Mouse (Mus musculus): Measurements from ENCODE around the gene Prkg1. TPM values are rescaled to one million over a fixed set of nuclear protein-coding genes. Genes with fewer than 3 reads are reported as not detected.

Prkg1 gene
- total RNA-seq, 2 experiments from 2014 or later, result 17.8 to 25.1 TPM

- DNase-seq (ENCODE audit: extremely low spot score in 1 of 2, low spot score in 1 of 2), result no peak
Observed at GRCm38 (mm10) chr19:30942369-30942992, 822.4 kb downstream of the Prkg1 start.

- DNase-seq (ENCODE audit: extremely low spot score in 1 of 2, low spot score in 1 of 2), result no peak
Observed at GRCm38 (mm10) chr19:30938058-30938457, 826.8 kb downstream of the Prkg1 start.

GRCm38 (mm10) chr19:30931469-30932192 is 833.2 kb downstream of the Prkg1 start:
- DNase-seq (ENCODE audit: extremely low spot score in 1 of 2, low spot score in 1 of 2), result no peak

DNA sequence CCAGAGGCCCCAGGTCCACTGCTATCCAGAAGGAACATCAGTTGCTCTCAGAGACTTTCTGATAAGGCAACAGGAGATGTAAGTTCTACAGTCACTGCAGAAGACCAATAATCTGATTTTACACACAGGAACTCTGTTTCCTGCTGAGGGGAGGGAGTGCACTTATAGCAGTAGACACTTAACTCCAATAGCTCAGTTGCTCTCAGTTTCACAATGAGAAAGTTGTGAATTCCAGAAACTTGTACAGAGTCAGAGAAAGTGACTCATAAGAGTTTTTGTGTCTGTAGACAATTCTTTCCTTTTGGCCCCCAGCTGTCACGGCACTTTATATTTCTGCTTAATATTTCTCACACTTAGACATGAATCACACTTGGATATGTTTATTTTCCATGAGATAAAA is 840.8 kb downstream of the Prkg1 start:
- DNase-seq (ENCODE audit: extremely low spot score in 1 of 2, low spot score in 1 of 2), result no peak

DNA sequence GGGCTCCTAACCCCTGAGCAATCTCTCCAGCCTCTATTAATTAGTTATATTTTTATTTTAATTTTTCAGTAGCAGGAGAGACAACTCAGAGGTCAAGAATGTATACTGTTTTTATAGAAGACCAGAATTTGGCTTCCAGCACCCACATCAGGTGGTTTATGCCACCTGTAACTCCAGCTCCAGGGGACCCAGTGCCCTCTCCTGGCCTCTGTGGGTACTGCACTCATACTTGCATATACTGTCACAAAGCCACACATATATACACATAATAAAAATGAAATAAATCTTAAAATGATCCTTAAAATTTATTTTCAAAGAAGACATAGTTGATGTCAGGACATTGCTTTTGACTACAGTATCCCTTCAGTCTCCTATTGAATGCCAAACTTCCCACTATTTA is 862.5 kb downstream of the Prkg1 start:
- no peak for DNase-seq (ENCODE audit: extremely low spot score in 1 of 2, low spot score in 1 of 2)

DNA sequence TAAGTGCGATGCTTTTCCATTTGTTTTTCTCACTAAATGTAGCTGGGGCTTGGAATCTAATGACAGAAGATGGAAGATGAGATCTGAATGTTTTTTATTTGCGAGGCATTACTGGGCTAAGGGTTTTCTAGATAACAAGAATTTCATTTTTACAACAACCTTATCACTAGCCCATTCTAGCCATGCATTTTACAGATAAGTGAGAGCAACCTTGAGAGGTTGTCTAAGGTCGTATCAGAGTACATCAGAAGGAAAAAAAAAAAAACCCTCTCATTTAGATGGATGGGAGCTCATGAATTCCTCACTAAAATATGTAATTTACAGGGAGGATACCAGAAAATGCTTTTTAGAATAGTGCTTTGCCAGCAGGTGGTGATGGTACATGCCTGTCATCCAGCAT is 863.8 kb downstream of the Prkg1 start:
- DNase-seq (ENCODE audit: extremely low spot score in 1 of 2, low spot score in 1 of 2), result no peak

DNA sequence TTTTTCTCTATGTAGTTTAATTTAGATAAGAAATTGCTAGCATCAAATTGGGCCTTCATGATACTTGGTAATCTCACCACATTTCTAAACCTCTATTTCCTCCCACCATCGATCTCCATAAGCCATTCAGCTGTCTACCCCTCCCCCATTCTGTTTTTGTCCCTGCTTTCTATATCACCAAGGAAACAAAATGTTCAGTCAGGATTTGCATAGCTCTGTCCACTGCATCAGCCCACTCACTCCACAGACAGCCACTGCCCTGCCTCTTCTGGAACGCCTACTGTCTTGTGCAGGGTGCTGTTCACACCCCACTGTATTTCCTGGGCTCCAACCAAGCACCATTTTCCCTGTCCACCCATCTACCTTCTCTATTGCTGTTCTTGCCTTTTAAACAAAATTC is 874.5 kb downstream of the Prkg1 start:
- no peak for DNase-seq (ENCODE audit: extremely low spot score in 1 of 2, low spot score in 1 of 2)

DNA sequence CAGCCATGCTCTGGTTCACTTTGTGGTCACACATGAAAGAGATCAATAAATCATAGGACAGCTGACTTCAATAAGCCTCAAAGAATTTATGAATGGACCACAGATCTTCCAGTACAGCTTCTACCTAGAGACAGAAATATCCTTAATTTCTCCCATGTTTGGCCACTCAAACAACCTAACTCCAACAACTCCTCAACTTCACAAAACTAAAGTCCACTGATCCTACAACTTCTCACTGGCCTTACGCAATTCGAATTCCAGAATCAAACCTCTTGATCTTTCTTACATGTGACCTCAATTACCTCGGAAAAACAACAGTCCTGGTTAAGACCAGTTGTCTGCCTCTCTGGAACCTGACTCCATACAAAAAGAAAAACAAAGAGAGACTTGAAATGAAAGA is 875.0 kb downstream of the Prkg1 start:
- DNase-seq (ENCODE audit: extremely low spot score in 1 of 2, low spot score in 1 of 2), result no peak

GRCm38 (mm10) chr19:30861441-30861840 is 903.4 kb downstream of the Prkg1 start:
- no peak for DNase-seq (ENCODE audit: extremely low spot score in 1 of 2, low spot score in 1 of 2)

DNA sequence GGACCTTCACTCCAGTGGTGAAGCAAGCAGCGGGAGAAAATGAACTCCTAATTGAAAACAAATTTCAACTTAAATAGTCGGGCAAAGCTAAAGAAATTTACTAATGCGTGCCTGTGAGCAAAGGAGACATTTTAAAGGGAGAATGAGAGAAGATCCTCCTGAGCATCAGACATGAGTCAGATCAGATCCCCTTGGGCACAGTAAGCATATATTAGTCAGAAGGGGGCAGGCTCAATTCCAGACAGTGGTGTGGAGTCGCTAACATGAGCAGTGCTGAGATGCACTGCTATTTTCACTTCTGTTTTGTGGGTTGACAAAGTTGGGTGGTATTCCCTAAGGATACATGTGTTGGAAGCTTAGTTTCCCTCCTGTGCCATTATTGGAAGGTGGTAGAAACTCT is 913.8 kb downstream of the Prkg1 start:
- no peak for DNase-seq (ENCODE audit: extremely low spot score in 1 of 2, low spot score in 1 of 2)

- DNase-seq (ENCODE audit: extremely low spot score in 1 of 2, low spot score in 1 of 2), result no peak
Observed at GRCm38 (mm10) chr19:30844916-30845315, 919.9 kb downstream of the Prkg1 start.

DNA sequence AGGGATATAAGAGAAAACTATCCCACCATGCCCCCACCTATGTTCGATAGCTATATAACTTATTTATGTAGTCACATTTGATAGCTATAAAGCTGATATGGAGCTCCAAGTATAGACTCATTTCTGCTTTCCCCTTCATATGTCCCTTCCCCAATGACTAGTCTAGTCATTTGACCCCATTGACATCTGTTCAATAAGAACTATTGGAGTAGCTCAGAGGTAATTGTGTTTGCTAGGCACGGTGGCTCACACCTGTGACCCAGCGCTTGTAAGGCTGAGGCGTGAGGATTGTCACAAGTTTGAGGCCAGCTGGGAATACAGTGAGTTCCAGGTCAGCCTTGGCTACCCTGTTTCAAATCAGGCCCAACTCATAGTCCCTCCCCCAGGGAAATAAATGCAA is 921.2 kb downstream of the Prkg1 start:
- no peak for DNase-seq (ENCODE audit: extremely low spot score in 1 of 2, low spot score in 1 of 2)

- DNase-seq (ENCODE audit: extremely low spot score in 1 of 2, low spot score in 1 of 2), result no peak
Observed at GRCm38 (mm10) chr19:30843052-30843564, 921.7 kb downstream of the Prkg1 start.

GRCm38 (mm10) chr19:30842640-30843039 is 922.2 kb downstream of the Prkg1 start:
- no peak for DNase-seq (ENCODE audit: extremely low spot score in 1 of 2, low spot score in 1 of 2)

DNA sequence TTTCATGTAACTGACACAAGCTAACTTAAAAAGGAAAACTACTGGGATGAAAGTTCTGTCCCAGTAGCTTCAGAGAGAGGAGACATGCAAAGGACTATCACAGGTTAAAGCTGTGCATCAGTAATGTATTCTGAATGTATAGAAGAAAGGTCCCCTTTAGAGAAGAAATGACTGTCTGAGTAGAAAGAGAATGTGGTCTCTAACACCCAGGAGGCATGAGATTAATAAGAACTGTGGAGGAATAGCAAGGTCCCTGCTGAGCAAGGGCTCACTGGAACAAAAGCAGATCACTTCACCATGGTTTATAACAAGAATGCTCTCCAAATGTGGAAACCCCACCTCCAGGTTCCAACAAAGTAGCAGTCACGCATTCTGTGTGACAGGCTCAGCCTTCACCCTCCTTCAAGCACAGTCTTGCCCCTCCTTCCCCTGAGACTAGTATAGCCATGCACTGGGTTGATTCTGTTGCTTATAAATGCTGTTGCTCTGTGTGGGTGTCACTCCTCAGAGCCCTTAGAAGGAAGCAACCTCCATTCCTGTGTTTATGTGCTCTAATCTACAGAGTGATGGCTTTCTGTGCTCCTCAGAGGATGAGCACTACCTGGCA is 931.7 kb downstream of the Prkg1 start:
- no peak for DNase-seq (ENCODE audit: extremely low spot score in 1 of 2, low spot score in 1 of 2)

- no peak for DNase-seq (ENCODE audit: extremely low spot score in 1 of 2, low spot score in 1 of 2)
Observed at GRCm38 (mm10) chr19:30829231-30829775, 935.5 kb downstream of the Prkg1 start.

DNA sequence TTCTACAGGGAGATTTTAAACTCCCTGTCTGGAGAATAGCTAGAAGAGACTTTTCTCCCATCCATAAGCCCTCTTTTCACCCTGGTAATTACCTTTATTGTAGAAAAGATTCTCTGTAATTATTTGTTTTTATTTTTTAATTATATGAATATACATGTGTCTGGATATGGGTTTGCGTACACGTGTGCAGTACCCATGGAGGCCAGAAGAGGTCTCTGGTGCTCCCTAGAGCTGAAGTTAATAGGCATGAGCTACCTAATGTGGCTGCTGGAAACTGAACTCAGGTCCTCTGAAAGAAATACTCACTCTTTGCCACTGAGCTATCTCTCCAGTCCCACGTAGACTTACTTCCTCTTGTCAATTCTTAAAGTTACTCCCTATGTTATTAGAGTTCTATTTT is 937.0 kb downstream of the Prkg1 start:
- DNase-seq (ENCODE audit: extremely low spot score in 1 of 2, low spot score in 1 of 2), result no peak

GRCm38 (mm10) chr19:30826106-30826505 is 938.7 kb downstream of the Prkg1 start:
- DNase-seq (ENCODE audit: extremely low spot score in 1 of 2, low spot score in 1 of 2), result no peak

- no peak for DNase-seq (ENCODE audit: extremely low spot score in 1 of 2, low spot score in 1 of 2)
Observed at GRCm38 (mm10) chr19:30815661-30816060, 949.2 kb downstream of the Prkg1 start.

DNA sequence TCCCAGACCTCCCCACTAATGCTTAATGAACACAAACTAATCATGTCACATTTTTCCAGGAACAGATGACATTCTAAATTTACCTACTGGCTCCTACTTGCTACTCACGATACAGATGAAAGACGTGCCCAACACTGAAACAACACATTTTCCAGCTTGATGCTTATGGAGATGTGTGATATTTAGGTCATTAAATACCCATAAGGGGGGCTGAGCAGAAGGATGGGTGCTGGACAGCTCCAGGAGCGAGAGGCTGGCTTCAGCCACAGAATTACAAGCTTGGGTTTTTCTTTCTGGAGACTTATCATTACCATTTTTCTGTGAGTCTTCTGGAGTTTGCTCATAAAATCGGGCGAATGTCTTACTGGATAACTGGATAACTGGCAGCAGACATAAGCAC is 958.6 kb downstream of the Prkg1 start:
- DNase-seq (ENCODE audit: extremely low spot score in 1 of 2, low spot score in 1 of 2), result no peak

DNA sequence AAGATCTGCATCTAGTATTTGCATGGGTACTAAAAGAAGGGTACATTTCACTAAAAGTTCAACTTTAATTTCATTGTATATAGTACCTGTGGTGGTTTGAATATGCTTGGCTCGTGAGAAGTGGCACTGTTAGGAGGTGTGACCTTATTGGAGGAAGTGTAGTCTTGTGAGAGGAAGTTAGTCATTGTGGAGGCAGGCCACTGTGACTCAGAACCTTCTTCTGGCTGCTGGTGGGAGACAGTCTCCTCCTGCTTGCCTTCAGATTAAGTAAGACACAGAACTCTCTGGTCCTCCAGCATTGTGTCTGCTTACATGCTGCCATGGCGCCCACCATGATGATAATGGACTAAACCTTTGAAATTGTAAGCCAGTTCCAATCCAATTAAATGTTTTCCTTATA is 984.0 kb downstream of the Prkg1 start:
- no peak for DNase-seq (ENCODE audit: extremely low spot score in 1 of 2, low spot score in 1 of 2)

Measured in layer of hippocampus, postnatal 25 days (tissue).